11 mouse cellular contexts compared by ENCODE assay signal in genomic region chr9:112436094-112436493, GRCm38 (mm10).
DNase-seq lines count a peak whose midpoint lies in the region.
"Had no signal": no experiment of that assay in that cellular context is flagged by ENCODE, and none has a peak within 500 bp of the region (broad histone marks: within the 10 kb centered on the region; RNA-seq: fewer than 3 reads in every experiment).

No protein-coding gene starts in this region.

- intact Hi-C loops in left cerebral cortex, postnatal 14 days (cut with DNase I): no loop called here

- peak; percentile 43 to 68 for DNase-seq in layer of hippocampus, adult 18-20 months (ENCODE audit: low spot score in 2 of 2)
- DNase-seq in layer of hippocampus, adult 9-10 months (ENCODE audit: low spot score): no peak
- DNase-seq in frontal cortex, postnatal 10 days (ENCODE audit: low spot score in 2 of 2): peak; percentile 18 to 32
- DNase-seq in left cerebral cortex, postnatal 14 days (ENCODE audit: low spot score in 2 of 2): peak; percentile 45 to 67
- DNase-seq in right cerebral cortex, postnatal 36 days (ENCODE audit: low spot score in 2 of 2): peak; percentile 33 to 43
- no peak for DNase-seq in cerebellum, adult 9-10 months
- no peak for DNase-seq in adrenal gland, postnatal 25 days
- DNase-seq: cerebellum, postnatal 14 days; embryo, embryonic 11 days; heart, postnatal 10 days; kidney, adult 18-20 months had no signal

Comparison
In these comparisons a context has a peak if more than half of its experiments do, and no peak if none do; other contexts are left out.
1. DNase-seq: peak in layer of hippocampus, adult 18-20 months (2 of 2), frontal cortex, postnatal 10 days (2 of 2), left cerebral cortex, postnatal 14 days (2 of 2) and right cerebral cortex, postnatal 36 days (2 of 2); none in layer of hippocampus, adult 9-10 months (single experiment), cerebellum, adult 9-10 months (single experiment) and adrenal gland, postnatal 25 days (single experiment).